Mouse (Mus musculus): ENCODE results near the gene 2310009B15Rik.
A peak's percentile ranks its signal among the peaks of the same experiment; 100 is the strongest.

Gene 2310009B15Rik

GRCm38 (mm10) chr1:138842315-138842714 is 14.3 kb downstream of the 2310009B15Rik start:
- DNase-seq = peak; percentile 27

GRCm38 (mm10) chr1:138841306-138842095 is 15.2 kb downstream of the 2310009B15Rik start:
- peak; percentile 27 for DNase-seq

- DNase-seq = peak; percentile 26
Measured at GRCm38 (mm10) chr1:138840440-138841305, 16.0 kb downstream of the 2310009B15Rik start.

GRCm38 (mm10) chr1:138839809-138840430 is 16.7 kb downstream of the 2310009B15Rik start:
- no peak for DNase-seq

GRCm38 (mm10) chr1:138839291-138839690 is 17.4 kb downstream of the 2310009B15Rik start:
- DNase-seq = no peak

- no peak for DNase-seq
Measured at GRCm38 (mm10) chr1:138837786-138838743, 18.6 kb downstream of the 2310009B15Rik start.

GRCm38 (mm10) chr1:138835355-138835900 is 21.2 kb downstream of the 2310009B15Rik start:
- peak; percentile 70 for DNase-seq

- DNase-seq = no peak
Measured at GRCm38 (mm10) chr1:138831309-138831708, 25.3 kb downstream of the 2310009B15Rik start.

- no peak for DNase-seq
Measured at GRCm38 (mm10) chr1:138826841-138827240, 29.8 kb downstream of the 2310009B15Rik start.

GRCm38 (mm10) chr1:138822985-138823322 is 33.7 kb downstream of the 2310009B15Rik start:
- no peak for DNase-seq

GRCm38 (mm10) chr1:138822255-138822984 is 34.2 kb downstream of the 2310009B15Rik start:
- no peak for DNase-seq

Measured in kidney, adult 9 months (tissue).